Mouse (Mus musculus): ENCODE measurements around the gene Sema5b. TPM values are rescaled to one million over a fixed set of nuclear protein-coding genes. Genes with fewer than 3 reads are reported as not detected.

Sema5b gene
- 0.22 and 0.34 TPM in 2 replicates for polyA plus RNA-seq (2012; rRNA removed)

DNA sequence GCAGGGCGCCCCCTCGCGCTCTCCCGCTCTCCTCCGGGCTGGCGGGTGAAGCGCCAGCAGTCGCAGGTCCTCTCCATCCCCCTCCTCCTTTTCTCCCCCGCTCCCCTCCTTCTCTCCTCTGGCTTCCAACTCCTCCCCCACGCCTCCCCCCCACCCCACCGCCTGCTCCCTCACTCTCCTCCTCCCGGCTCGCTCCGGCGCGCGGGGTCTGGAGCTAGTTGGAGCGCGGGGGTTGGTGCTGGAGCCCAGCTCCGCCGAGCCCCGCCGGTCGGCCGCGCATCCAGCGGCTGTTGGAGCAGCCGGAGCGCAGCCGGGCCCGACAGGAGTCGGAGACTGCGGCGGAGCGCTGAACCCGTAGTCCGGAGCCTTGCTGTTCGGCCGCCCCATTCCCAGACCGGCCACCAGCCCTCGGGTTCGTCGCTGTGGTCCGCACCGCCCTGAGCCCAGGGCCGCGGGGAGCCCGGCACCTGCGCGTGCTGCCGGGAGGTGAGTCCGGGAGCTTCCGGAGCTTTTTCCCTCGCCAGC lies at the start of gene Sema5b:
TSS of gene Sema5b (plus strand) at position 29 of the 525 bp plus-strand sequence.

Other genes with a start within 250 kb of the Sema5b start
- gene Sec22a, start 177.2 kb upstream of the Sema5b start, polyA plus RNA-seq (2012; rRNA removed) = 3.4 and 6.4 TPM in 2 replicates
- 45.2 and 45.7 TPM in 2 replicates for gene Pdia5, start 50.3 kb upstream of the Sema5b start, polyA plus RNA-seq (2012; rRNA removed)
- gene Dirc2, start 228.2 kb downstream of the Sema5b start, polyA plus RNA-seq (2012; rRNA removed) = 4.7 and 5.3 TPM in 2 replicates
- 8.9 and 9.2 TPM in 2 replicates for gene Hspbap1, start 229.2 kb downstream of the Sema5b start, polyA plus RNA-seq (2012; rRNA removed)

Measured in liver, embryonic 18 days (tissue).